Mouse (Mus musculus) kidney, embryonic 16.5 days (tissue): Measurements from ENCODE around the gene Txndc2. TPM values are rescaled to one million over a fixed set of nuclear protein-coding genes. Genes with fewer than 3 reads are reported as not detected.
A peak's percentile ranks its signal among the peaks of the same experiment; 100 is the strongest.
"Not testable (repeated sequence)": the region's sequence is repeated elsewhere in the genome, so short reads cannot be mapped to it uniquely, and the experiment has no call there.

Experiments
- ATAC-seq: fragments of 200-750 bp; cut with Nextera tagmentation; 2 replicates; pipeline ENCODE4 v1.8.0; 2017; ENCODE audit warnings: moderate TSS enrichment; ENCODE audit not compliant: low FRiP score, low TSS enrichment
- H3K27ac ChIP-seq: fragments of 300-500 bp; sonication (generic); 2 replicates; pipeline ENCODE4 v1.5.1; 2014; ENCODE audit warnings: low read length
- H3K27me3 ChIP-seq: fragments of 300-500 bp; sonication (generic); 2 replicates; pipeline ENCODE4 v1.6.1; 2014; ENCODE audit warnings: low read length, control low read depth, mixed read lengths; ENCODE audit not compliant: insufficient read depth
- H3K36me3 ChIP-seq: fragments of 300-500 bp; sonication (generic); 2 replicates; pipeline ENCODE4 v1.6.1; 2014; ENCODE audit warnings: low read length, control low read depth, mixed read lengths; ENCODE audit not compliant: insufficient read depth
- H3K4me1 ChIP-seq: fragments of 300-500 bp; sonication (generic); 2 replicates; pipeline ENCODE4 v1.6.1; 2014; ENCODE audit warnings: low read length, control low read depth, mixed read lengths; ENCODE audit not compliant: insufficient read depth
- H3K4me2 ChIP-seq: fragments of 300-500 bp; sonication (generic); replicated peaks from 2 replicates; pipeline ENCODE4 v1.6.1; 2014; ENCODE audit warnings: low read depth, low read length
- H3K4me3 ChIP-seq: fragments of 300-500 bp; sonication (generic); 2 replicates; pipeline ENCODE4 v1.5.1; 2014; ENCODE audit warnings: mild to moderate bottlenecking, low read length
- H3K9ac ChIP-seq: fragments of 300-500 bp; sonication (generic); replicated peaks from 2 replicates; pipeline ENCODE4 v1.6.1; 2014; ENCODE audit warnings: low read length
- H3K9me3 ChIP-seq: fragments of 300-500 bp; sonication (generic); 2 replicates; pipeline ENCODE4 v1.6.1; 2016; ENCODE audit warnings: low read length, control low read depth
- WGBS: fragments of 180-500 bp; shearing (Covaris S2); extraction: QIAGEN DNeasy Blood & Tissue Kit; methylation state at CpG from one replicate; pipeline ENCODE4 v1.1.7; 2014; 5-methylcytosine and 5-hydroxymethylcytosine counted together
- polyA plus RNA-seq: library from polyadenylated mRNA; unstranded; fragments of >200 nt; fragmentation: Nextera tagmentation; extraction: Ambion mirVana; gene quantifications from 2 replicates; pipeline ENCODE4 v1.2.1, GENCODE M21; 2015

The Txndc2 gene
- polyA plus RNA-seq, 1 experiment from 2014 or later: 0.09 TPM

- Histone ChIP-seq H3K4me2 (peak overlapping the region; percentile 23; the same call in 1 of the 2 replicates), H3K4me1 (peaks cover 15% of the 10 kb centered on the region), H3K4me3 (no peak overlapping the region), H3K9ac (no peak overlapping the region), H3K27me3 (no peaks in the 10 kb centered on the region), H3K27ac (0 out of 2 replicates have a peak overlapping the region, but pooled peaks have one; percentile 32), H3K36me3 (no peaks in the 10 kb centered on the region), H3K9me3 (no peaks in the 10 kb centered on the region)
- ATAC-seq: peak; percentile 64
- 41% methylated on average over 5 of the region's 5 CpGs for WGBS
These were observed 617 bp upstream of the Txndc2 start for GRCm38 (mm10) chr17:65642578-65642991.

GRCm38 (mm10) chr17:65639144-65639543 lies 2.8 kb downstream of the Txndc2 start:
- Histone ChIP-seq H3K36me3 (no peaks in the 10 kb centered on the region), H3K9ac (no peak overlapping the region), H3K9me3 (no peaks in the 10 kb centered on the region), H3K27ac (no peak overlapping the region), H3K4me3 (no peak overlapping the region), H3K4me1 (peaks cover 15% of the 10 kb centered on the region), H3K4me2 (no peak overlapping the region), H3K27me3 (no peaks in the 10 kb centered on the region)
- WGBS: 83% methylated on average over 1 of the region's 1 CpGs
- no peak for ATAC-seq

GRCm38 (mm10) chr17:65635715-65636360 lies 6.1 kb downstream of the Txndc2 start:
- no peaks in the 10 kb centered on the region for H3K4me1 ChIP-seq
- no peaks in the 10 kb centered on the region for H3K36me3 ChIP-seq
- H3K9ac ChIP-seq: no peak overlapping the region
- no peaks in the 10 kb centered on the region for H3K27me3 ChIP-seq
- no peak overlapping the region for H3K27ac ChIP-seq
- WGBS: 41% methylated on average over 14 of the region's 14 CpGs
- H3K4me3 ChIP-seq: no peak overlapping the region
- H3K9me3 ChIP-seq: no peaks in the 10 kb centered on the region
- H3K4me2 ChIP-seq: no peak overlapping the region
- no peak for ATAC-seq

GRCm38 (mm10) chr17:65629943-65630342 lies 12.0 kb downstream of the Txndc2 start:
- no peaks in the 10 kb centered on the region for H3K4me1 ChIP-seq
- H3K27ac ChIP-seq: no peak overlapping the region
- H3K27me3 ChIP-seq: no peaks in the 10 kb centered on the region
- no peaks in the 10 kb centered on the region for H3K36me3 ChIP-seq
- 78% methylated on average over 6 of the region's 6 CpGs for WGBS
- H3K4me2 ChIP-seq: no peak overlapping the region
- ATAC-seq: no peak
- no peak overlapping the region for H3K4me3 ChIP-seq
- H3K9me3 ChIP-seq: no peaks in the 10 kb centered on the region
- no peak overlapping the region for H3K9ac ChIP-seq

- not testable (repeated sequence) for H3K4me2 ChIP-seq, H3K9ac ChIP-seq, ATAC-seq, H3K9me3 ChIP-seq, H3K4me3 ChIP-seq, H3K36me3 ChIP-seq, H3K4me1 ChIP-seq, H3K27ac ChIP-seq, H3K27me3 ChIP-seq
- WGBS: 51% methylated on average over 13 of the region's 13 CpGs
These were observed 13.0 kb downstream of the Txndc2 start for GRCm38 (mm10) chr17:65628823-65629532.

- 94% methylated on average over 6 of the region's 6 CpGs for WGBS
- no peaks in the 10 kb centered on the region for H3K9me3 ChIP-seq
- H3K4me1 ChIP-seq: no peaks in the 10 kb centered on the region
- H3K27ac ChIP-seq: no peak overlapping the region
- no peak overlapping the region for H3K4me2 ChIP-seq
- ATAC-seq: no peak
- H3K9ac ChIP-seq: no peak overlapping the region
- H3K27me3 ChIP-seq: no peaks in the 10 kb centered on the region
- no peak overlapping the region for H3K4me3 ChIP-seq
- H3K36me3 ChIP-seq: no peaks in the 10 kb centered on the region
These were observed 15.7 kb downstream of the Txndc2 start for GRCm38 (mm10) chr17:65626301-65626700.

- H3K36me3 ChIP-seq: no peaks in the 10 kb centered on the region
- H3K4me3 ChIP-seq: no peak overlapping the region
- WGBS: 86% methylated on average over 6 of the region's 6 CpGs
- H3K27ac ChIP-seq: no peak overlapping the region
- H3K9ac ChIP-seq: no peak overlapping the region
- H3K4me2 ChIP-seq: no peak overlapping the region
- no peaks in the 10 kb centered on the region for H3K27me3 ChIP-seq
- H3K9me3 ChIP-seq: no peaks in the 10 kb centered on the region
- ATAC-seq: no peak
- no peaks in the 10 kb centered on the region for H3K4me1 ChIP-seq
These were observed 16.4 kb downstream of the Txndc2 start for GRCm38 (mm10) chr17:65625563-65625962.

- H3K27ac ChIP-seq: no peak overlapping the region
- no peaks in the 10 kb centered on the region for H3K36me3 ChIP-seq
- no peak overlapping the region for H3K4me2 ChIP-seq
- H3K9me3 ChIP-seq: no peaks in the 10 kb centered on the region
- H3K4me1 ChIP-seq: no peaks in the 10 kb centered on the region
- H3K9ac ChIP-seq: no peak overlapping the region
- no peak for ATAC-seq
- H3K27me3 ChIP-seq: no peaks in the 10 kb centered on the region
- no peak overlapping the region for H3K4me3 ChIP-seq
These were observed 18.8 kb downstream of the Txndc2 start for GRCm38 (mm10) chr17:65623130-65623529.

GRCm38 (mm10) chr17:65618431-65618830 lies 23.5 kb downstream of the Txndc2 start:
- H3K4me2 ChIP-seq: no peak overlapping the region
- H3K27ac ChIP-seq: no peak overlapping the region
- H3K4me1 ChIP-seq: no peaks in the 10 kb centered on the region
- no peak for ATAC-seq
- no peaks in the 10 kb centered on the region for H3K27me3 ChIP-seq
- WGBS: 85% methylated on average over 2 of the region's 2 CpGs
- H3K36me3 ChIP-seq: no peaks in the 10 kb centered on the region
- no peak overlapping the region for H3K9ac ChIP-seq
- no peak overlapping the region for H3K4me3 ChIP-seq
- no peaks in the 10 kb centered on the region for H3K9me3 ChIP-seq

GRCm38 (mm10) chr17:65615678-65616077 lies 26.3 kb downstream of the Txndc2 start:
- peaks cover 9% of the 10 kb centered on the region; the same call in 1 of the 2 replicates for H3K4me1 ChIP-seq
- no peaks in the 10 kb centered on the region for H3K36me3 ChIP-seq
- H3K9ac ChIP-seq: no peak overlapping the region
- H3K9me3 ChIP-seq: no peaks in the 10 kb centered on the region
- ATAC-seq: no peak
- no peak overlapping the region for H3K4me2 ChIP-seq
- H3K4me3 ChIP-seq: no peak overlapping the region
- 43% methylated on average over 3 of the region's 3 CpGs for WGBS
- no peaks in the 10 kb centered on the region for H3K27me3 ChIP-seq
- no peak overlapping the region for H3K27ac ChIP-seq
